Mouse (Mus musculus): ENCODE results near the gene Fam189a1.

The Fam189a1 gene

GRCm38 (mm10) chr7:65156514-65156911 lies at the start of gene Fam189a1:
TSS of gene Fam189a1 (minus strand) at chr7:65156570.
- peak in 1 of 2 experiments; percentile 16 for DNase-seq (ENCODE audit: low spot score in 2 of 2)

DNA sequence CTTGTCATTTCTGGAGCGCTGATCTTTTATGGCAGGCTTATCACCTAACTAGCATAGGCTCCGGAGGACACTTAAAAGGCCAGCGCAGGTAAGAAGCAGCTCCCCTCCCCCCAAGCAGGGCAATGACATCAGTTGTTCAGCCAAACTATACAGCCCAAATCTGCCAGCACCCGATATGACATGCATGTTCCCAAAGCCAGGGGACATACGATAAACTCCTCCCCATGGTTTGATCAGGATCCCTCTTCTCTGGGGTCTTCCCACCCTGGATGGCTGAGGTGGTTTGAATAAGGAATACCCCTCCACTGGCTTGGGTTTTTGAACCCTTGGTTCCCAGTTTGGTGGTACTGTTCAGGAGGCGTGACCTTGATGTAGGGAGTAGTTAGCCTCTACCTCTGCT lies 49.7 kb upstream of the Fam189a1 start:
- no peak for DNase-seq (ENCODE audit: low spot score in 2 of 2)

DNA sequence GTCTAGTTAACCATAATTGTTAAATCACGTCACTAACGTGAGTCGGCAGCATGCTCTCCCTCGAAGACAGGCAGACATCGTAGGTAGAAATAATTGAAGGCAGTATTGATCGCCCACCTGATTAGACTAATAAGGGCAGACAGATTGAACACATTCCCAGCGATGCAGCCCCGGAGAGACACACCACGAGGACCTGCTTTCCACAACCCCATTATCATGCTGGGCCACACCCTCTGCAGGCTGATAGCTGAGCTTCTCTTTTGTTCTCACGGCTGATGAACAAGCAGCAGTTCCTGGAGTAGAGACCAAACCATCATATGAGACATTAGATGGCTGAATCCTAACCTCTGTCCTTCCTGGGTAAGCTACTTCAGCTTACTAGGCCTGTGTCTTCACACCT lies 46.3 kb upstream of the Fam189a1 start:
- DNase-seq (ENCODE audit: low spot score in 2 of 2): no peak

- no peak for DNase-seq (ENCODE audit: low spot score in 2 of 2)
Measured at GRCm38 (mm10) chr7:65180694-65181093, 24.3 kb upstream of the Fam189a1 start.

DNA sequence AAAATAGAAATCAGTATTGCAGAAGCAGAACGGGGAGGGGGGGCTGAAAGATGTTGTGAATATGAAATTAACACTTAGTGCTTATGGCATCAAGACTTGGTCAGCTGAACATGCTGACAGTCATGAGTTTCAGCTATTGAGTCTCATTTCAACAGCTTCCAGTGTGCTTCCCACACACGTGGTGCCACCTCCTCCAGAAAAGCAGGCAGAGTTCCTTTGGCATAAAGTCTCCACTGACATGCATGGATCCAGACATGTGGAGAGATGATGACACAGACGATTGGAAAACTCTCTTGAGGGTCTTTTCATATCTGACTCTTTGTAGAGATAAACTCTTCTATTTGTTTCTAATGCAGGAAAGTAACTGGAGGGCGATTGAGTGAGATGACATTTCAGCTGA lies 14.4 kb upstream of the Fam189a1 start:
- no peak for DNase-seq (ENCODE audit: low spot score in 2 of 2)

DNA sequence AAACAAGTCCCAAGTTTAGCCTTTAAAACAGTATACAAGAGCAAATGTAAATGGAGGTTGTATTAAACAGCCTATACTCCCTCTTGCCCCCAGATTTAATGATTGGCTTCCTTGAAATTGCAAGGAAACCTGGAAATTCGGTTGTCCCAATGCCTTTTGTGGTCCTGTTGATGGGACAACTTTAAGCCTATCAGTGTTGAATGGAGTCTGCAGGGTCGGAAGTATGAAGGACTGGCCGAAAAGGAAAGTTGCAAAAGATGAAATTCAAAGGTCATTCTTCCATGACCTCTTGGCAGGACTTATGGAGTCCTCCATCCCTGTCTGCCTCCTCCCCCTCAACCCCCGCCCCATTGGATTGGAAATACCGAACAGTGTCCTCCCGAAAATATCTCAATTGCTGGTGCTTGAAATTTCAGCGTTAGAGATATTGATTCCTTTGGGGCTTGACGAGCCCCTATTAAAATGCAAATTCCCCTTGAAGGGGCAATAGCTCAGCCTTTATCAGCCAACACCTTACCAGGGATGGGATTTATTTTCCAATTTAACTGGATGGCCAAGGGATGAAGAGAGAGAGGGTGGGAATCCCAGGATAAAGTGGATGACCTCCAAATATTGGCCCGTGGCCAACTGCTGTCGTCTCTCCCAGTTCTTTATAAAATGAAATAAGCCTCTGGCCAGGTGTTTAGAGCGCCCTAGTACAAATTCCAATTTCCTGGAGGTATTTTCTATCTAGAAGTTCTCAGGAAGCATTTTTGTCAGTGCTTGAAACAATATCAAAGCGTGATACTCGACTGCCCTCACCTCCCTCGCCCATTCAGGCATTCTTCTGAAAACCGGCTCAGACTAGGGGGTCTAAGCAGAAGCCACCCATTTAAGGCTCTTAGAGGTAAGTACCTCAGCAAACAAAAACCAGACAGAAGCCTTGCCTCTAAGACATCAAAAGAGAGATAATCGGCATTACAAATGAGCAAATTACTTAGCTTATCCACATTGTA lies 958 bp upstream of the Fam189a1 start:
- DNase-seq (ENCODE audit: low spot score in 2 of 2): no peak

DNA sequence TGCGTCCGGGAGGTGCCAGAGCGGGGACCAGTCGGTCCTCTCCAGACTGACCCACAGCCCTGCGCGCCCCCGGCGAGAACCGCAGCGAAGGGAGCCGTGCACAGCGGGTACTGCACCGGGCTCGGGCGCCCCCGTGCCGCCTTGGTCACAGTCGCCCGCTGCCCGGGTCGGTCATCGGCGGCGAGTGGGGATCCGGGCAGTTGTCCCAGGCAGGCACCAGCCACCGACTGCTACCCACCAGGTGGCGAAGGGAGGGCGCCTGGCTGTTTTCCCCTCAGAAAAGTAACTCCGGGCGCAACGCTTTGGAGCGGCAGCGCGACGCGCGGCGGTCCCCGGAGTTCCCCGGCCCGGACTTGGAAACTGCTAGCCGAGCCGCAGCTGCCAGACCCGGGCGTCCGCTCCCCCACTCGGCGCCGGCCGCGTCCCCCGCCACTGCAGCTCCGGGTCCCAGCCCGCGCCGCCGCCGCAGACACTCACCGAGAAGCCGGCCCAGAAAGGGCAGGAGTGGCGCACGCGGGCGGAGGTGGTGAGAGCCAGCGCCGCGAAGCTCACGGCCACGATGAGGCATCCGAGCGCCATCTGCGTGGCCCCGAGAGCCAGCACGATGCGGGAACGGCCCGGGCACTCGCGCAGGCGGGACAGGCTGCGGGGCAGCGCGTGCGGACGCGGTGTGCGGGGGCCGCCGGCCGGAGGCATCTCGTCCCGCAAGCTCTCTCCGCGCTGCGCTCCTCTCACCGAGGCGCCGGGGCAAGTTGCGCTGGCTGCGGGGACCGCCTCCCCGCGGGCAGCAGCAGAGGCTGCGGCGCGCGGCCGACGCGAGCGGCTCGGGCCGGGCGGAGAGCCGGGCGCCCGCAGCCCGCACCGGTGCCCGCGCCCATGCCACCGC lies 499 bp downstream of the Fam189a1 start:
- DNase-seq (ENCODE audit: low spot score in 2 of 2): peak in 1 of 2 experiments; percentile 23

GRCm38 (mm10) chr7:65154576-65154975 lies 1.8 kb downstream of the Fam189a1 start:
- no peak for DNase-seq (ENCODE audit: low spot score in 2 of 2)

GRCm38 (mm10) chr7:65153846-65154245 lies 2.5 kb downstream of the Fam189a1 start:
- no peak for DNase-seq (ENCODE audit: low spot score in 2 of 2)

GRCm38 (mm10) chr7:65151526-65151925 lies 4.8 kb downstream of the Fam189a1 start:
- no peak for DNase-seq (ENCODE audit: low spot score in 2 of 2)

DNA sequence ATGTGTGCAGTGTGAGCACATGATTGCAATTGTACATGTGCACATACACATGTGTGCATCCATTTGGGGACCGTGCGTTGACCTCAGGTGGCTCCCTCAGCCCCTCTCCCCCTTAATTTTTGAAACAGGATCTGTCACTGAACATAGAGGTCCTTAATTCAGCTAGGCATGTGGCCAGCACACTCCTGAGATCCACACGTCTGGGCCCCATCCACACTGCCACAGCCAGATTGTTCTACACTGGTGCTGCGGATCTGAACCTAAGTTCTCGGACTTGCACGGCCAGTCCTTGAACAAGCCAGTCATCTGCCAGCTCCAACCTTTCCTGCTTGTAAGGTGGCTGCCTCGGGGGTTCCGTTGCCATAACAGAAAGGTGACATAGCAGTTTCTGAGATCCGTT lies 7.3 kb downstream of the Fam189a1 start:
- DNase-seq (ENCODE audit: low spot score in 2 of 2): no peak

DNA sequence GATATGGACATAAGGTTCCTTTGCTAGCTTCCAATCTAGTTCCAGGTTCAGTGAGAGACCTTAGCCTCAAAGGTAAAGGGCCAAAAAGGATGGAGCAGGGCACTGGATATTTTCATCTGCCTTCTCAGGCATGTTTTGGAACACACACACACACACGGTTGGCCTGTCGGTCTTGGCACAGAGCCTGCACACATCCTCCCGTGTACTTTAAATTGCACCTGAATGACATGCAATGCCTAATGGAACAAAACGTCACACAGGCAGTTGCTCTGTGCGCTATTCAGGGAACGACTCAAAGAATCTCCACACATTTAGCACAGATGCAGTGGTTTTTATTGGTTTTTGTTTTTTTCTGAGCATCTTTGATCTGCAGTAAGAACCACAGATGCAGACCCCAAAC lies 11.5 kb downstream of the Fam189a1 start:
- no peak for DNase-seq (ENCODE audit: low spot score in 2 of 2)

DNA sequence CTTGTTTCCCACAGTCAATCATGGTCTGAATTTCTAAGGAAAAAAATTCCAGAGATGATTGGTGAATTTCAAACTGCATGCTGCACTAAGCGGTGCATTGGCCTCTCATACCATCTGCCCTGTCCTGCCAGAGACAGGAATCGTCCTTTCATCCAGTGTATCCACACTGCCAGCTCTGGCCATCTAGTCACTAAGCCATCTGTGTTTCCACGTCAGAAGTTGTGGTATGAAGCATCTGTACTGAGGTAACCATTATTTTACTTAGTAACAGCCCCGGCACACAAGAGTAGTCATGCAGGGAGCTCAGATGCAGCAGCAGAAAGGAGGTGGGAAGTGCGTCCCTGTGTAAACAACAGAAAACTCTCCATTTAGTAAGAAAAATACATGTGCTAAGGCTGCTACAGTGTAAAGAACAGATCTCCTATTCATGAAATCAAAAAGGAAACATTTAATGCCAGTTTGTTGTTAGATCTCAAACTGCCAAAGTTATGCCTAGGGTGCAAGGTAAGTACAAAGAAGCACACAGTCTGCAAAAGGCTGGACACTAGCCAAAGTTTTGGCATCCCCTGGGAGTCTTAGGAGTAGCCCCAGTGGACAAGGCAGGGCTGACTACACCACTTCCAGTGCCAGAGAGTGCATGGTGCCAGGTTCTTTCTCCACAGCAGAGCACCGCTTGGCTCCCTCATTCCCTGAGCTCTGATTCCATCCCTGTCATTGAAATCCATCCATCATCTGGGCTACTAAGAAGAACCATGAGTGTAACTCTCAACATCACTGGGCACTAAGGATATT lies 14.3 kb downstream of the Fam189a1 start:
- no peak for DNase-seq (ENCODE audit: low spot score in 2 of 2)

DNA sequence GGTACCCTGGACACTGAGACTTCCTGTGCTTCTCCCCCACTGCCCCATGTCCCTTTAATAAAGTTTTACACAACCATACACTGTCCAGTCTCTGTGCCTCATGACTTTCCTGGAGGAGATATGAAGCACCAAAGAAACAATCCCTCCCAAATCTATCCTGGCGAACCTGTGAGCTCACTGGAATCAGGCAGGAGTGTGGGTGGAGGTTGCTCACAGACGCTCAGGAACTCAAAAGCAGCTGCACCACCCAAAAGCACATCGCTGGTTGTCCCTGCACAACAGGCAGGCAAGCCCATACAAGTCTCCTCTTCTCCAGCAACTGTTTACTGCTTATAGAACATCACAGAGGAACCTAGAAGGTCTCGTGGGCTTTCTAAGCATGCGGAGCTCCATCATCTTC lies 15.5 kb downstream of the Fam189a1 start:
- DNase-seq (ENCODE audit: low spot score in 2 of 2): no peak

- DNase-seq (ENCODE audit: low spot score in 2 of 2): no peak
Measured at GRCm38 (mm10) chr7:65140099-65140498, 16.3 kb downstream of the Fam189a1 start.

DNA sequence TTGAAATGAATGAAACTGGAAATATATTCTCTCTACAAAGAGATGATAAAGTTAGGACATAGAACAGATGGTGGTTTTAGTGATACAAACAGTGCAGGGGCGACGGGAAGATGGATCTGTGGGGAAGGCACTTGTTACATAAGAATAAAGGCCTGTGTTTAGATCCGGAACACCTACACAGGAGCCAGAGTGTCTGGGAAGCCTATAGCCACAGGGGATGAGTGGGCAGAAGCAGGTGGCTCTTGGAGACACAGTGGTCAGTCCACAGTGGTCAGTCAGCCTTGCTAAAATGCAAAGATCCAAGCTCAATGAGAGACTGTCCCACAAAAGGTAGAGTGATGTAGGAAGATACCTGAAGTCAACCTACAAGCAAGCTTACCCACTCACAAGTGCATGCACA lies 32.6 kb downstream of the Fam189a1 start:
- DNase-seq (ENCODE audit: low spot score in 2 of 2): no peak

GRCm38 (mm10) chr7:65116903-65117302 lies 39.5 kb downstream of the Fam189a1 start:
- no peak for DNase-seq (ENCODE audit: low spot score in 2 of 2)

DNA sequence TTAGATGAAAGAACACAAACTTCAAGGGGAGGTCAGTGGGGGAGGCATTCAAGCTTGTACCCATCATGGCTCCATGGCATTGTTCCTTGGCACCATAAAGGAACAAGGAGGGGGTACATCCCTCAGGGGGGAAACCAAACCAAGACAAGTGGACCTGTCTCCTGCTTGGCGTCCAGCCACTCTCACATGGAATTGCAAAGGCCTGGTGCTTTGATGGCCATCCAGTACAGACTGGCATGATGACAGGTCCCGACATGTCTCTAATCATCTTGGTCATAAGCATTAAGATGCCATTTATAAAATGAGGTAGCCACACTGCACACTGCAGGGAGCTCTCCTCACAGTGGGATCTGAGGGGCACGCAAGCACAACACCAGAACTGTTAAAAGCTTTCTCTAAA lies 41.0 kb downstream of the Fam189a1 start:
- no peak for DNase-seq (ENCODE audit: low spot score in 2 of 2)

GRCm38 (mm10) chr7:65111664-65112063 lies 44.7 kb downstream of the Fam189a1 start:
- DNase-seq (ENCODE audit: low spot score in 2 of 2): no peak

DNA sequence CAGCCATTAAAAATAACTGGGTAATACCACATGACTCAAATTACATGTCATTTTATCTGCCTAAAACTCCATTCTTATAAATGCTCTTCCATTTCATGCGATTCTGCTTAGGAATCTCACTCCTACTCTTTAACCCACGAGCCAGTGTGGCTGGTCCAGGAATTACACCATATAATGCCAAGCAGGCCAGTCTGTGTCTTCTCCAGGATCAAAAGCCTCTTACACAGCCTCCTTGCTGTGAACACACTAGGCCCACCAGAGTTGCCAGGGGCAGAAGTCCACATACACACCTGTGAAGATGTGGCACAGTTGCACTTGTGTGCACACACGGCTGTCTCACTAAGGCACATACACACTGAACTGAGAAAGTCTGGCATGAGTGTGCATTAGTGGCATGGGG lies 50.8 kb downstream of the Fam189a1 start:
- no peak for DNase-seq (ENCODE audit: low spot score in 2 of 2)

DNA sequence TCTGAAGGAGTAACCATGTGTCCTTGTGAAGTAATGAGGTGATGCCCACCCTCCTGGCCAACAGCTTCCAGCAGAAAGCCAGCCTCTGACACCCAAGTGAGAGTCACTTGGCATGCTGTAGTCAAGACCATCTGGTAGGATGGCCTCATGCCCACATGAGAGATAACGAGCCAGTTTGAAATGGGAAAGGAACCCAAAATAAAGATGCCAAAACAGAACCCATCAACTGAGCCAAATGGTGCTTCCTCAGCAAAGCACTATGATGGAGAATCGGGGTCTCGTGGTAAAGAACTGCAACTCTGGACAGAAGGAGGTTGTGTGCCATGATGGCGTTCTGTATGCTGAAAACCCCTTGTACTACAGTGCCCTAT lies 51.3 kb downstream of the Fam189a1 start:
- no peak for DNase-seq (ENCODE audit: low spot score in 2 of 2)

Measured in urinary bladder, adult 18-20 months (tissue).